Mouse (Mus musculus) megakaryocyte, embryonic 14.5 days (primary cell): ENCODE results near the gene Hspb6. TPM values are rescaled to one million over a fixed set of nuclear protein-coding genes. Genes with fewer than 3 reads are reported as not detected.

Experiments
- H3K27me3 ChIP-seq: replicated peaks from 2 replicates; pipeline ENCODE3; 2012; ENCODE audit warnings: inconsistent platforms
- H3K36me3 ChIP-seq: replicated peaks from 2 replicates; pipeline ENCODE3; 2012; ENCODE audit warnings: low read length, inconsistent platforms, mixed read lengths
- H3K4me1 ChIP-seq: 2 replicates; pipeline ENCODE4 v1.6.1; 2012; ENCODE audit warnings: inconsistent platforms
- H3K4me3 ChIP-seq: replicated peaks from 2 replicates; pipeline ENCODE3; 2012; ENCODE audit warnings: moderate library complexity, mild to moderate bottlenecking, inconsistent platforms
- H3K9me3 ChIP-seq: 2 replicates; pipeline ENCODE4 v1.6.1; 2012; ENCODE audit warnings: inconsistent platforms
- FLI1 ChIP-seq: IDR thresholded peaks from 2 replicates; pipeline ENCODE4 v1.6.1; 2012; ENCODE audit warnings: low read length, inconsistent platforms, mixed read lengths
- GATA1 ChIP-seq: IDR thresholded peaks from 3 replicates; pipeline ENCODE4 v1.6.1; 2012; ENCODE audit warnings: mixed read lengths, low read length, inconsistent platforms, borderline replicate concordance
- polyA plus RNA-seq: library from polyadenylated mRNA; stranded (reverse); fragments of >175 nt; gene quantifications from 2 replicates; pipeline ENCODE4 v1.2.3, GENCODE M21; 2012; ENCODE audit warnings: low replicate concordance; ENCODE audit not compliant: insufficient read depth

Gene Hspb6
- polyA plus RNA-seq, 1 experiment = 6.0 TPM

DNA sequence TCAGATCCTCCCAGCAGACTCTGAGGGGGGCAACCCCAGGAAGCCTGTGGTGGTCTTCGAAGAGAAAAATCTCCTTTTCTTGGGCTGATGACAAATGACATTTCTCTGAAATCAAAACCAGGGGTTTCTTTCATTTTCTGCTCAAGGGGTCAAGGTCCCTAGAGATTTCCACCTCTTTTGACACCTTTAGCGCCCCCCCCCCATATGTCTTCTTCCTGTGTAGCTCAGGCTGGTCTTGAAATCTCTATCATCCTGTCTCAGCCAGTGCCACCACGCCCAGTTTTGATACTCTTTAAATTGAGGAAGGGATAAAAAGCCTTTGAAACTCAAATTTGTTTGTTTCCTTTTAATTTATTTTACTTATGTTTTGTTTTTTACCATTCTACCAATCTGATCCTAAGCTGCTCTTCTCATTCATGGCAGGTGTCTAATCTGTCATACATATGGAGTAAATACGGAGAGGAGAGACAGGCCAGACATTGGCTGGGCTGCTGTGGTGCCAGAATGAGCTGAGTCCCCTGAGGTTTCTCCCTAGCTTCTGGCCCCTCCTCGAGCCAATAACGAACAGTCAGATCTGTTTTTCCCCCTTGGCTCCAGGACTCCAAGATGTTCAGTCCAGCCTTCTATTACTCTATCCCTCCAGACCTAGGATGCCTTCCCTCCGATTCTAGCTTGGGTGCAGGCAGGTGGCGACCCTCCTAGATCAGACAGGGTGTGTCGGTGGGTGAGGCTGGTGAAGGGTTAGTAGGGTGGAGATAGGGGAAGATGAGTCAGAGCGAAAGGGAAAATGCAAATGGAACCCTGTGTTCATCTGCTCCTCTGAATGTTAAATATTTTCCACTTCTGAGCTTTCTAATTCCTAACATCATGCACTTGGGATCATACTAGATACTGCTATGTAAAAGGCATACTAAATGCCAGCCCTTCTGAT is 41.9 kb downstream of the Hspb6 start:
- H3K27me3 ChIP-seq = peaks cover 25% of the 10 kb centered on the region
- H3K4me3 ChIP-seq = no peak overlapping the region
- no peaks in the 10 kb centered on the region for H3K36me3 ChIP-seq
- H3K4me1 ChIP-seq = peaks cover 44% of the 10 kb centered on the region
- H3K9me3 ChIP-seq = peaks cover 3% of the 10 kb centered on the region; the same call in 1 of the 2 replicates
- TF ChIP-seq FLI1 (no peak), GATA1 (no peak)

DNA sequence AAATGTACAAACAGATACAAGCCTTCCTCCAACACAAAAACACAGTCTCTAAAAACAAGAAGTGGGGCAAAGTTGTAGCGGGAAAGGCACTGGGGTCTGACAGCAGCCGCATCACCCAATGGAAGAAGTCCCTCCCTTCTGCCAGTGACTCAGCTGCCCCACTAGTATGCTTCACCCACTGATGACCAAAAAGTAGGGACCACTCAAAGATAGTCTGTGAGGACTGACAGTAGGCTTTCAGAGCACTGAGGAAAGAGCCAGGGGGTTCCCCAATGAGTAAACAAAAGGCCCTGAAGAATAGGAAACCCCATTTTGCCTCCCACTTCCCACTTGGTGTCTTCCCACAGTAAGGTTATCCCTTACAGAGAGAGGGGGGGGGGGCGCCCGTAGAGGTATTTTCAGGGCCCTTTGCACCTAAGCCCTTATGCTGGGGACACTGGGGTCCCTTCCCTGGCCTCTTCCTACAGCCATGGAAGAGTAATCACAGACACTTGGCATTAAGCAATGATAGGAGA is 42.6 kb downstream of the Hspb6 start:
- Histone ChIP-seq H3K4me1 (peaks cover 42% of the 10 kb centered on the region), H3K36me3 (no peaks in the 10 kb centered on the region), H3K9me3 (peaks cover 3% of the 10 kb centered on the region; the same call in 1 of the 2 replicates), H3K27me3 (peaks cover 26% of the 10 kb centered on the region), H3K4me3 (no peak overlapping the region)
- TF ChIP-seq FLI1 (no peak), GATA1 (no peak)

- no peaks in the 10 kb centered on the region for H3K36me3 ChIP-seq
- H3K4me1 ChIP-seq = peaks cover 40% of the 10 kb centered on the region
- no peak overlapping the region for H3K4me3 ChIP-seq
- H3K27me3 ChIP-seq = peaks cover 37% of the 10 kb centered on the region
- H3K9me3 ChIP-seq = peaks cover 3% of the 10 kb centered on the region; the same call in 1 of the 2 replicates
- TF ChIP-seq FLI1 (no peak), GATA1 (no peak)
These were observed 44.1 kb downstream of the Hspb6 start for GRCm38 (mm10) chr7:30596093-30596492.

DNA sequence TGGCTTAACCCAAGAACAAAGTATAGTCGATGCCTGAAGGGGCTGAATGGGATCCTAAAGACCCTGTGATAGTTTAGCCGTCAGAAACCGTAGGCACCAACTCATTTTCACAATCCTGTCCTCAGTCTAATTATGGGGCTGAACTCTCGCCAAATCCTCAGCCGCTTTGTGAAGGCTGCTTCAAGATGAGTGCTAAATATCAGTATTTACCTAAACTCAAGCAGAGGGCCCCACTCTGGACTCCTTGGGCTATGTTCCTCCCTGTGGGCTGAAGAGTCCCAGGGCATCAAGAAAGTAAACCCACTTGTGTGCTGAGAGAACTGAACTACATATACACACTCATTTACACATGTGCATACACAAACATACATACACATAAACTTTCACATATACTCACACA is 44.8 kb downstream of the Hspb6 start:
- H3K36me3 ChIP-seq = no peaks in the 10 kb centered on the region
- H3K4me1 ChIP-seq = peaks cover 36% of the 10 kb centered on the region
- no peak overlapping the region for H3K4me3 ChIP-seq
- H3K9me3 ChIP-seq = peaks cover 3% of the 10 kb centered on the region; the same call in 1 of the 2 replicates
- TF ChIP-seq FLI1 (no peak), GATA1 (no peak)
- H3K27me3 ChIP-seq = peaks cover 37% of the 10 kb centered on the region

DNA sequence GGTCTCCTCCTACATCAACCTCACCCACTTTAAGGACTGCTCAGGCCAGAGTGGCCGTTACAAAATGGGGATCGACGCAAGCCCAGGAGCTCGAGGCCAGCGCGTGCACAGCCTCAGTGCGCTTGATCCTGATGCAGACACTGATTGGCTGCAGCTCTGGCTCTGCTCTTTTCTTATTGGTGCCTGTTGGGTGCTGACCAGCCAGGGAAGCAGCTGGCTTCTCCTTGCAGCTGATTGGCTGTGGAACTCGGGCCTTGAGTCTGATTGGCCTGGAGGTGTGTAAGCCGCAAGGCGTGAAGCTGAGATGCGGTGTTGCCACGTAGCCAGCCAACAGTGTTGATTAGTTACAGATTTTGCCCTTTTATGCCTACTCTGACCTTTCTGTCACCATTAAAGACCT is 46.8 kb downstream of the Hspb6 start, which contains the start of gene Zbtb32:
Gene Zbtb32, minus strand, starts transcription at position 124 of the 400 bp plus-strand sequence.
- Histone ChIP-seq H3K4me1 (peaks cover 23% of the 10 kb centered on the region), H3K9me3 (peaks cover 3% of the 10 kb centered on the region; the same call in 1 of the 2 replicates), H3K36me3 (no peaks in the 10 kb centered on the region), H3K27me3 (peaks cover 37% of the 10 kb centered on the region), H3K4me3 (no peak within 1 kb of the TSS)
- TF ChIP-seq GATA1 (no peak), FLI1 (no peak)

DNA sequence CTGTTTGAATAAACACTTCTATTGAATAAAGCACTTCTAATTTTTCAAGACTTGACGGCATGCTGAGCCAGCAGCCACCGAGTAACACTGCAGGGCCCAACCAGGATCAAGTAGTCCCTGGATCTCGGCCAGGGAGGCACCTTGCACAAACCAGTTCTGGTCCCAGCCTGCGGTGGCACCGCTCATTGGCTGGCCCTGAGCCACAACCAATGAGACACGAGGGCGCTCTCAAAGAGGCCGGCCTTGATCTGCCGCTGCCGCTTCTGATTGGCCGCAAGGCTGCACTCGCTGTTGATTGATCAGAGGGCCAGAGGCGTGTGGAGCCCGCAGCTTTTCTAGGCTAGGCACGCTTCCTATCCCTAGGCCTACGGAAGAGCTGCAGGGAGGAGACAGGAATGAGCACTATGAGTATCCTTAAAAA is 48.0 kb downstream of the Hspb6 start:
- Histone ChIP-seq H3K27me3 (peaks cover 34% of the 10 kb centered on the region), H3K9me3 (peaks cover 3% of the 10 kb centered on the region; the same call in 1 of the 2 replicates), H3K4me3 (peak overlapping the region; percentile 33), H3K36me3 (no peaks in the 10 kb centered on the region), H3K4me1 (peaks cover 12% of the 10 kb centered on the region)
- no peak for TF ChIP-seq FLI1
- no peak for TF ChIP-seq GATA1

GRCm38 (mm10) chr7:30600651-30601050 is 48.7 kb downstream of the Hspb6 start:
- peaks cover 28% of the 10 kb centered on the region for H3K27me3 ChIP-seq
- no peak overlapping the region for H3K4me3 ChIP-seq
- peaks cover 3% of the 10 kb centered on the region; the same call in 1 of the 2 replicates for H3K9me3 ChIP-seq
- H3K36me3 ChIP-seq = no peaks in the 10 kb centered on the region
- TF ChIP-seq FLI1 (no peak), GATA1 (no peak)
- H3K4me1 ChIP-seq = peaks cover 10% of the 10 kb centered on the region

DNA sequence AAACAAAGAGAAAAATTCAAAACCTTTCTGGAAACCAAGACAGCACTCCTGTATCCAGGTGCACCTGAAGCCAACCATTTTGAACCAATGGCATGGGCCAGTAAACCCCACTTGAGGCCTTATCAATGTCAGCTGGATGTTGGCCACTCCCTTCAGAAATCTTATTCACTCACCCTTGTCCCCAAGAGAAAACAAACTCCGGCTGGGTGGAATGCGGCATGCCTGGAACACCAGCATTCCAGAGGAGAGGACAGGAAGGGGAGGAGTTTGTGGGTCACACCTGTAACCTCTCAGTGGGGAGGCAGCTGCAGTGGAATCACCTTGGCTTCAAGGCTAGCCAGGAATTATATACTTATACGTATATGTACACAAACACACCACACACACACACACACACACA is 50.6 kb downstream of the Hspb6 start:
- Histone ChIP-seq H3K4me1 (peaks cover 10% of the 10 kb centered on the region), H3K27me3 (peaks cover 30% of the 10 kb centered on the region), H3K4me3 (no peak overlapping the region), H3K36me3 (no peaks in the 10 kb centered on the region), H3K9me3 (peaks cover 3% of the 10 kb centered on the region; the same call in 1 of the 2 replicates)
- TF ChIP-seq FLI1 (no peak), GATA1 (no peak)

DNA sequence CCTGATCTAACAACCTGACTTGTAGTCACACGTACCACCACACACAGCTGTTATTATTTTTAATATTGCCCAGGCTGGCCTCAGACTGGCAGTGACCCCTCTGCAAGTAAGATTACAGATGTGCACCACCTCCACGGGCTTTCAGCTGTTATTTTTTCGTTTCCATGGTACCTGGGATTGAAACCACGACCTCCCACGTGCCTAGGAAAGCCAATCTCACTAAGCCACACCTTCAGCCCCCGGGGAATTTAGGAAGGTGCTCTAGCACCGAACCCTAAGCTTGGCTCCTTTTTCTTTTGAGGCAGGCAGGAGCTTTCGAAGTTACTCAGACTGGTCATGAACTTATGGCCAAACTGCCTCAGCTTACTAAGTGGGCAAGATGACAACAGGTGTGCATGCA is 52.4 kb downstream of the Hspb6 start:
- Histone ChIP-seq H3K36me3 (no peaks in the 10 kb centered on the region), H3K4me1 (peaks cover 20% of the 10 kb centered on the region), H3K4me3 (no peak overlapping the region), H3K27me3 (peaks cover 21% of the 10 kb centered on the region), H3K9me3 (no peaks in the 10 kb centered on the region)
- no peak for TF ChIP-seq GATA1
- no peak for TF ChIP-seq FLI1

DNA sequence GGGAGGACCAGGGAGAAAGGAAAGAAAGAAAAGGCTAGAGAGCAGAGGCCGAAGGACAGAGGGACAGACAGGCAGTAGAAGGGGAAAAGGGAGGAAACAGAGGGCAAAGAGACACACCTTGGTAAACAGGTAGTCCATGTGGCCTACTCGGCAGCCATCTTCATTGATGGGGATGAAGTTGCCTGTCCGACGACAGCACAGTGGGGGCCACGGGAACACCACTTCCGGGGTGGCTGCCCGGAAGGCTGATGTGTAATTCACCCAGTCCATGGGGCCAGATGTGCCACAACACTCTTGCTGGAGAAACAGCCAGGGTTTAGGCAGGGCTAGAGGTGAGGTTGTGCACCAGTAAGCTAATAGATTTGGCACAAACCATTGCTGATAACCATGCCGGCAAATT is 53.0 kb downstream of the Hspb6 start:
- no peak for TF ChIP-seq GATA1
- TF ChIP-seq FLI1 = no peak
- no peaks in the 10 kb centered on the region for H3K36me3 ChIP-seq
- no peaks in the 10 kb centered on the region for H3K9me3 ChIP-seq
- peaks cover 18% of the 10 kb centered on the region for H3K4me1 ChIP-seq
- H3K27me3 ChIP-seq = peaks cover 17% of the 10 kb centered on the region
- H3K4me3 ChIP-seq = no peak overlapping the region

Other genes with a start within 250 kb of the Hspb6 start
- 78.7 and 108 TPM in 2 replicates for gene Alkbh6, start 243.5 kb upstream of the Hspb6 start, polyA plus RNA-seq
- gene Syne4, start 237.4 kb upstream of the Hspb6 start, polyA plus RNA-seq = 2.6 TPM in 1 of 2 replicates, not detected in the other
- gene E130208F15Rik, start 230.4 kb upstream of the Hspb6 start, polyA plus RNA-seq = 0.25 TPM in 1 of 2 replicates, not detected in the other
- gene Sdhaf1, start 228.3 kb upstream of the Hspb6 start, polyA plus RNA-seq = 9.8 and 13.7 TPM in 2 replicates
- not detected in 2 replicates for gene Lrfn3, start 189.4 kb upstream of the Hspb6 start, polyA plus RNA-seq
- 20.9 and 273 TPM in 2 replicates for gene Tyrobp, start 138.4 kb upstream of the Hspb6 start, polyA plus RNA-seq
- gene Hcst, start 132.3 kb upstream of the Hspb6 start, polyA plus RNA-seq = 11.1 and 14.2 TPM in 2 replicates
- 8.3 and 10.0 TPM in 2 replicates for gene Nfkbid, start 130.4 kb upstream of the Hspb6 start, polyA plus RNA-seq
- gene Aplp1, start 106.6 kb upstream of the Hspb6 start, polyA plus RNA-seq = 2.1 and 5.5 TPM in 2 replicates
- gene Kirrel2, start 94.5 kb upstream of the Hspb6 start, polyA plus RNA-seq = not detected in 2 replicates
- gene Nphs1, start 93.9 kb upstream of the Hspb6 start, polyA plus RNA-seq = not detected in 2 replicates
- not detected in 2 replicates for gene Prodh2, start 58.6 kb upstream of the Hspb6 start, polyA plus RNA-seq
- 12.9 and 43.1 TPM in 2 replicates for gene Arhgap33, start 17.1 kb upstream of the Hspb6 start, polyA plus RNA-seq
- gene Proser3, start 121 bp downstream of the Hspb6 start, polyA plus RNA-seq = 11.6 and 51.8 TPM in 2 replicates
- 49.3 and 62.3 TPM in 2 replicates for gene Lin37, start 7.7 kb downstream of the Hspb6 start, polyA plus RNA-seq
- 52.8 and 64.1 TPM in 2 replicates for gene U2af1l4, start 11.1 kb downstream of the Hspb6 start, polyA plus RNA-seq
- gene Gm49396, start 11.2 kb downstream of the Hspb6 start, polyA plus RNA-seq = 0.70 TPM in 1 of 2 replicates, not detected in the other
- gene Psenen, start 11.4 kb downstream of the Hspb6 start, polyA plus RNA-seq = 21.1 and 77.9 TPM in 2 replicates
- 4.3 and 15.3 TPM in 2 replicates for gene Igflr1, start 13.2 kb downstream of the Hspb6 start, polyA plus RNA-seq
- 20.0 and 47.0 TPM in 2 replicates for gene Kmt2b, start 36.5 kb downstream of the Hspb6 start, polyA plus RNA-seq
- 0.10 TPM in 1 of 2 replicates, not detected in the other for gene Zbtb32, start 46.7 kb downstream of the Hspb6 start, polyA plus RNA-seq
- gene Upk1a, start 60.7 kb downstream of the Hspb6 start, polyA plus RNA-seq = 1.2 TPM in 1 of 2 replicates, not detected in the other
- gene Cox6b1, start 74.0 kb downstream of the Hspb6 start, polyA plus RNA-seq = 82.5 and 197 TPM in 2 replicates
- gene Etv2, start 83.7 kb downstream of the Hspb6 start, polyA plus RNA-seq = 0.44 TPM in 1 of 2 replicates, not detected in the other
- gene Rbm42, start 98.1 kb downstream of the Hspb6 start, polyA plus RNA-seq = 261 and 484 TPM in 2 replicates
- gene Haus5, start 112.8 kb downstream of the Hspb6 start, polyA plus RNA-seq = 2.3 and 13.7 TPM in 2 replicates
- not detected in 2 replicates for gene Pmis2, start 119.4 kb downstream of the Hspb6 start, polyA plus RNA-seq
- gene 2200002J24Rik, start 146.7 kb downstream of the Hspb6 start, polyA plus RNA-seq = not detected in 2 replicates
- gene Atp4a, start 160.0 kb downstream of the Hspb6 start, polyA plus RNA-seq = 0.10 TPM in 1 of 2 replicates, not detected in the other
- 25.4 and 46.3 TPM in 2 replicates for gene Tmem147, start 177.4 kb downstream of the Hspb6 start, polyA plus RNA-seq
- not detected in 2 replicates for gene Gapdhs, start 191.5 kb downstream of the Hspb6 start, polyA plus RNA-seq
- gene Sbsn, start 199.3 kb downstream of the Hspb6 start, polyA plus RNA-seq = 0.21 TPM in 1 of 2 replicates, not detected in the other
- gene Dmkn, start 211.6 kb downstream of the Hspb6 start, polyA plus RNA-seq = not detected in 2 replicates
- gene Krtdap, start 235.7 kb downstream of the Hspb6 start, polyA plus RNA-seq = not detected in 2 replicates